Mouse (Mus musculus): ENCODE measurements around the gene Cypt4. TPM values are rescaled to one million over a fixed set of nuclear protein-coding genes. Genes with fewer than 3 reads are reported as not detected.
"Not testable (repeated sequence)": the region's sequence is repeated elsewhere in the genome, so short reads cannot be mapped to it uniquely, and the experiment has no call there.

Gene Cypt4
- not detected for total RNA-seq (2022)

DNA sequence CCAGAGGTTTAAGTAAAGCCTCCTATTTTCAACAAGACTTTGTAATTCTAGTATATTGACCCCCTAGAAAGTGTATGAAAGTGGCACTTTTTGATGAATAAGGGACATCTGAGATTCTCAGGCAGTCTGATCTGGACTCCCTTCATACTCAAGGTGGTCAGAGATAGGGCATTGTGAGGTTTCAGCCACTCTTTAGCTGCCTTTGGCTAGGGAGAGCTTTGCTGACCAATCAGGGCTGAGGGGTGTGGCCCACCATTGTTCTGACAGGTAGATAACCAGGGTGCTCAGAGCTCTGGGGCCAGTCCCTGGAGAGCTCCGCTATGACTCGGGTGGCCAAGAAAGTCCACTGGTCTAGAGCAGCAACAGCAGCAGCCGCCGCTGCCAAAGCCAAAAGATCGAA is at the start of gene Cypt4:
Gene Cypt4 (plus strand): TSS at position 301 of the 400 bp plus-strand sequence.
- DNase-seq (ENCODE audit: low spot score in 2 of 2) = no peak

- not testable (repeated sequence) for DNase-seq (ENCODE audit: low spot score in 2 of 2)
Observed at GRCm38 (mm10) chr9:24637341-24637740, 12.3 kb downstream of the Cypt4 start.

Other genes with a start within 250 kb of the Cypt4 start
- 1 to 10 TPM; 2.7 to 3.5 (median 3.2) TPM for gene Dpy19l1, start 122.1 kb upstream of the Cypt4 start, total RNA-seq (2022)
- gene Dpy19l2, start 71.1 kb downstream of the Cypt4 start, total RNA-seq (2022) = not detected
- not detected for gene Tbx20, start 149.1 kb downstream of the Cypt4 start, total RNA-seq (2022)

Measured in gastrocnemius, adult 8-10 months (tissue).